Mouse (Mus musculus): Measurements from ENCODE around the gene Psmb11. TPM values are rescaled to one million over a fixed set of nuclear protein-coding genes. Genes with fewer than 3 reads are reported as not detected.

The Psmb11 gene
- polyA plus RNA-seq, 1 experiment from 2014 or later: not detected

DNA sequence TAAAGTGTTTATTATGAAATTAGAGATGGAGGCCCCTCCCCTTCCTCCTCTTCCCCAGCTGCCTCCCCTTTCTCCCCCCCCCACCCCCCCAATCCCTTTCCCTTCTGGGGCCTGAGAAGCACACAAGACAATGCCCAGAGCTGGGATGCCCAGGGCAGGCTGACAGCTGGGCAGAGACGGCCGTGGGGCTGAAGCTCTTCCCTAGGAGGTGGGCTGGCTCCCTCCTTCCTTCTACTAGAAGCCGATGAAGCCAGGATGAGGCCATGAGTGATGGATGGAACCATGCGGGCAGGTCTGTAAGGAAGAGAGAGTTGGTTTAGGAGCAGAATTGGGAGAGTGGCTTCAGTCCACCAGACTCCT lies 10.0 kb downstream of the Psmb11 start:
- ATAC-seq (no peak), DNase-seq (no peak)
- H3K27me3 ChIP-seq (ENCODE audit: insufficient read depth, low read length): no peaks in the 10 kb centered on the region
- no peaks in the 10 kb centered on the region for H3K9me3 ChIP-seq (ENCODE audit: low read length)
- WGBS (ENCODE audit: insufficient replicate concordance): 78% methylated on average over 4 of the region's 4 CpGs
- TF ChIP-seq CTCF (IDR thresholded peaks at IDR 0.05; ENCODE audit: low read depth): no peak
- no peak for TF ChIP-seq EP300 (IDR thresholded peaks at IDR 0.05; ENCODE audit: low read depth)
- H3K36me3 ChIP-seq (replicated peaks; ENCODE audit: insufficient read depth, low read length): peaks cover 2% of the 10 kb centered on the region; the same call in 1 of the 2 replicates
- no peak overlapping the region for H3K9ac ChIP-seq (replicated peaks)
- no peak overlapping the region for H3K4me3 ChIP-seq (ENCODE audit: low read depth, low read length)
- H3K27ac ChIP-seq (ENCODE audit: low read depth): no peak overlapping the region
- no peaks in the 10 kb centered on the region for H3K4me1 ChIP-seq (ENCODE audit: insufficient read depth)
- no peak overlapping the region for H3K4me2 ChIP-seq (ENCODE audit: low read depth, low read length)

- Histone ChIP-seq H3K4me3 (ENCODE audit: low read depth, low read length) (no peak overlapping the region), H3K9me3 (ENCODE audit: low read length) (no peaks in the 10 kb centered on the region), H3K27ac (ENCODE audit: low read depth) (no peak overlapping the region), H3K9ac (replicated peaks) (no peak overlapping the region), H3K4me2 (ENCODE audit: low read depth, low read length) (no peak overlapping the region), H3K27me3 (ENCODE audit: insufficient read depth, low read length) (no peaks in the 10 kb centered on the region), H3K36me3 (replicated peaks; ENCODE audit: insufficient read depth, low read length) (peaks cover 2% of the 10 kb centered on the region; the same call in 1 of the 2 replicates), H3K4me1 (ENCODE audit: insufficient read depth) (no peaks in the 10 kb centered on the region)
- 94% methylated on average over 28 of the region's 37 CpGs for WGBS (ENCODE audit: insufficient replicate concordance)
- no peak for DNase-seq
- ATAC-seq: no peak
- TF ChIP-seq EP300 (IDR thresholded peaks at IDR 0.05; ENCODE audit: low read depth): no peak
- no peak for TF ChIP-seq CTCF (IDR thresholded peaks at IDR 0.05; ENCODE audit: low read depth)
Observed at GRCm38 (mm10) chr14:54632252-54632651, 11.0 kb downstream of the Psmb11 start.

GRCm38 (mm10) chr14:54634182-54634581 lies 12.9 kb downstream of the Psmb11 start:
- Histone ChIP-seq H3K27me3 (ENCODE audit: insufficient read depth, low read length) (no peaks in the 10 kb centered on the region), H3K9ac (replicated peaks) (no peak overlapping the region), H3K27ac (ENCODE audit: low read depth) (no peak overlapping the region), H3K4me2 (ENCODE audit: low read depth, low read length) (no peak overlapping the region), H3K36me3 (replicated peaks; ENCODE audit: insufficient read depth, low read length) (peaks cover 2% of the 10 kb centered on the region; the same call in 1 of the 2 replicates), H3K9me3 (ENCODE audit: low read length) (no peaks in the 10 kb centered on the region), H3K4me3 (ENCODE audit: low read depth, low read length) (no peak overlapping the region), H3K4me1 (ENCODE audit: insufficient read depth) (no peaks in the 10 kb centered on the region)
- TF ChIP-seq EP300 (IDR thresholded peaks at IDR 0.05; ENCODE audit: low read depth): no peak
- peak; percentile 37 for TF ChIP-seq CTCF (IDR thresholded peaks at IDR 0.05; ENCODE audit: low read depth)
- DNase-seq (no peak), ATAC-seq (no peak)
- 77% methylated on average over 4 of the region's 4 CpGs for WGBS (ENCODE audit: insufficient replicate concordance)

- DNase-seq (peak; percentile 71), ATAC-seq (no peak)
- Histone ChIP-seq H3K4me1 (ENCODE audit: insufficient read depth) (peaks cover 3% of the 10 kb centered on the region), H3K4me3 (ENCODE audit: low read depth, low read length) (no peak overlapping the region), H3K9me3 (ENCODE audit: low read length) (no peaks in the 10 kb centered on the region), H3K27me3 (ENCODE audit: insufficient read depth, low read length) (0 out of 2 replicates have a peak, but pooled peaks cover 5% of the 10 kb centered on the region), H3K36me3 (replicated peaks; ENCODE audit: insufficient read depth, low read length) (peaks cover under 1% of the 10 kb centered on the region; the same call in 1 of the 2 replicates), H3K9ac (replicated peaks) (no peak overlapping the region), H3K27ac (ENCODE audit: low read depth) (no peak overlapping the region), H3K4me2 (ENCODE audit: low read depth, low read length) (no peak overlapping the region)
- TF ChIP-seq EP300 (IDR thresholded peaks at IDR 0.05; ENCODE audit: low read depth) (no peak), CTCF (IDR thresholded peaks at IDR 0.05; ENCODE audit: low read depth) (peak; percentile 94)
- WGBS (ENCODE audit: insufficient replicate concordance): 50% methylated on average over 8 of the region's 8 CpGs
Observed at GRCm38 (mm10) chr14:54636954-54637353, 15.7 kb downstream of the Psmb11 start.

GRCm38 (mm10) chr14:54638210-54638609 lies 17.0 kb downstream of the Psmb11 start:
- Histone ChIP-seq H3K27me3 (ENCODE audit: insufficient read depth, low read length) (0 out of 2 replicates have a peak, but pooled peaks cover 5% of the 10 kb centered on the region), H3K4me1 (ENCODE audit: insufficient read depth) (peaks cover 3% of the 10 kb centered on the region), H3K4me2 (ENCODE audit: low read depth, low read length) (no peak overlapping the region), H3K36me3 (replicated peaks; ENCODE audit: insufficient read depth, low read length) (peaks cover 12% of the 10 kb centered on the region), H3K27ac (ENCODE audit: low read depth) (no peak overlapping the region), H3K4me3 (ENCODE audit: low read depth, low read length) (no peak overlapping the region), H3K9me3 (ENCODE audit: low read length) (no peaks in the 10 kb centered on the region), H3K9ac (replicated peaks) (no peak overlapping the region)
- TF ChIP-seq EP300 (IDR thresholded peaks at IDR 0.05; ENCODE audit: low read depth) (no peak), CTCF (IDR thresholded peaks at IDR 0.05; ENCODE audit: low read depth) (peak; percentile 21; the same call in 1 of the 2 replicates)
- 61% methylated on average over 5 of the region's 5 CpGs for WGBS (ENCODE audit: insufficient replicate concordance)
- no peak for ATAC-seq
- DNase-seq: no peak

DNA sequence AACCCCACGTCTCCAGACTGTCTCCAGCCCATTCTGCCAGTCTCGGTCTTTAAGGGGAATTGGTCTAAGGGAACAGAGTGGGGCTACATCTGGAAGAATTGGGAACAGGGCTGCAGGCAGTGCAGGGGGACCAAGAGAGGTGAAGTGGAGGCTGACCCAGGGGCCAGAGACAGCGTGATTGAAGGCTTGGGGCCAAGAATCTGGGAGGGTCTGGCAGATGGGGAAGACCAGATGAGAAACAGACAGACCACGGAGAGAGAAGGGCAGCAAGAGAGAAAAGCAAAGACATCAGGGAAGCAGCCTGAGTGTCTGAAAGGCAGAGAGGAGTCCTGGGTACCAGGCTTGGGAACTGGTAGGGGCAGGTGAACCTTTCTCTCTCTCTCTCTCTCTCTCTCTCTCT lies 18.9 kb downstream of the Psmb11 start:
- Histone ChIP-seq H3K27ac (ENCODE audit: low read depth) (no peak overlapping the region), H3K36me3 (replicated peaks; ENCODE audit: insufficient read depth, low read length) (peaks cover 31% of the 10 kb centered on the region), H3K9ac (replicated peaks) (no peak overlapping the region), H3K27me3 (ENCODE audit: insufficient read depth, low read length) (0 out of 2 replicates have a peak, but pooled peaks cover 5% of the 10 kb centered on the region), H3K4me3 (ENCODE audit: low read depth, low read length) (no peak overlapping the region), H3K9me3 (ENCODE audit: low read length) (no peaks in the 10 kb centered on the region), H3K4me2 (ENCODE audit: low read depth, low read length) (no peak overlapping the region), H3K4me1 (ENCODE audit: insufficient read depth) (peaks cover 3% of the 10 kb centered on the region)
- ATAC-seq: no peak
- TF ChIP-seq EP300 (IDR thresholded peaks at IDR 0.05; ENCODE audit: low read depth) (no peak), CTCF (IDR thresholded peaks at IDR 0.05; ENCODE audit: low read depth) (no peak)
- WGBS (ENCODE audit: insufficient replicate concordance): 50% methylated on average over 4 of the region's 4 CpGs
- no peak for DNase-seq
